Mouse (Mus musculus): ENCODE data around the gene Banf2.

Banf2 gene

DNA sequence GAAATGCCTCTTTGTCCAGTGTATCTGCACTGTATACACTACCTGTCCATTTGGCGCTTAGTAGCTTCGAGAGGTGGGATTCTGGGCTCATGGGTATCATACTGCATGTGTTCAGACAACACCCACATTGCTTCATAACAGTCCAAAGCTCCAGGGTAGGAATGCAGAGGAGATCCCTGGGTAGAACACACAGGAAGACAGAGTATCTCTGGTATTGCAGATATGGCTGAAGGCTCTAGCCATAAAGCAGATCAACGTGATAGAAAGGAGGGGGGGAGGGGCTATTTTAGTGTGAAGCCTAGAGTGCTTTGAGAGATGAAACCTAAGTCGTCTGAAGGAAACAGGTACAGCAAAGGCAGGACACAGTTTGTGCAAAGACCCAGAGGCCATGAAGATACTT, 6.4 kb upstream of the Banf2 start:
- DNase-seq = no peak

DNA sequence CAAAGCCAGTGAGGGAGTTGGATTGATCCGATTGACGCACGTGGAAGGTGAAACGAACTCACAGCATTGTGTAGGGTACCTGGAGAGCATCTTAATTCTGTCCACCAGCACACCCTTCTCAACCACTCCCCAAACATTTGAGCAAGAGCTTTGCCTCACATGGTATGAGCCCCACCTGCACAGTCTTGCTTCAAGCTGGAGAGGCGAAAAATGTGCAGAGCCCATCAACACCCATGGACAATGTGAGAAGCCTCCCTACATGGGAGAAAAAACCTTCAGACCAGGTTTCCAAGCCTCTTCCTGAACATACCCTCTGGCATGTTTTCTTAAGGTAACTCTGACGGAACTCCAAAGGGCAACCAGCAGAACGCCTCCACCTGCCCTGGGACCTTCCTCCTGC, 2.1 kb upstream of the Banf2 start:
- DNase-seq = no peak

DNA sequence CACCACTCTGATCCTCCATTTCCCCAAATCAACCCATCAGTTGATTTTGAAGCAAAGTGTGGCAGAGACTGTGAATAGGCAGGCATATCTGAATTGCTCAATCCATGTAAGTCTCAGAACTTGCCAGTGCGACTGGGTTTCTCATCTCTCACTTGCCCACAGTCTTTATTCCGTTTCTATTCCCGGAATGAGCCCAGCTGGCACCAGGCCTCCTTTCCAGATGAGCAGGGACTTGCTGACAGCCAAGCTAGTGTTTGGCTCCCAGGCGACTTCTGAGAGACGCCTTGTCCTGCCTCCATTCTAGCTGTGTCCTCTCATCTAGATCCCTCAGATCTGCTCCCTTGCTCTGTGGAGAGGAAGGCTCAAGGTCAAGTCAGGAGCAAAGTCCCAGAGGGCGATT, 11.9 kb downstream of the Banf2 start:
- DNase-seq = peak; percentile 28

DNA sequence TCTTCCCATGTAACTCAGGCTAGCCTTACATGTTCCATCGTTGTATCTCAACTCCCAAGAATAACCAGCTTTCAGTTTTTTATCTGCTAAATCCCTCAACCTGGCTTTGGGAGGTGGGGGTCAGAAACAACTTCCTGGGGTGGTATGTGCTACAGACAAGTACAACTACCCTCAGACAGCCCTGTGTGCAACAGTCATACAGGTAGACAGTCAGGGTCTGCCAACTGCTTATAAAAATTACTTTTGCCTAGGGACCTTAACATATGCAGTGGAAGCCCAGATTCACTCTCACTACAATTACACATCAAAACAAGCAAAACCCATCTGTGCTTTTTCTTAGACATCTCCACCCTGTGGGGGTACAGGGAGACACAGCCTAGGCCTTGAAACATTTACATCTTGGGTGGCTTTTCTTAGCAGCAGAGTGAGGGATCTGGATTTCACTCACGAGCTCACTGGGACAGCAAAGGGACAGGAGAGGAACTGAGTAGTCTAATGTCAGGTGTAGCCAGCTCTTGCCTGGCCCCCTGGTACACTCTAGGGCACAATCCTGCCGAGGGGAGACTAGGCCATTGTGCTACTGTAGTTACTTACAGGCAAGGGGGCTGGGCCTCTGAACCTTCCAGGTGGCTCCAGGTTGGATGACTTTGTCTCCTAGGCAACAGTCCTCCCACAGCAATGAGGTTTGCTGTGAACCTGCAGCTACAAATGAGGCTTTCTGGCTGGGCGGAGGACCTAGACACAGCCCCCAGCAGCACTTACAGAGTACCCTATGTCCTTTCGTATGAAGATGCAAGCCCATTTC, 13.1 kb downstream of the Banf2 start:
- no peak for DNase-seq

DNA sequence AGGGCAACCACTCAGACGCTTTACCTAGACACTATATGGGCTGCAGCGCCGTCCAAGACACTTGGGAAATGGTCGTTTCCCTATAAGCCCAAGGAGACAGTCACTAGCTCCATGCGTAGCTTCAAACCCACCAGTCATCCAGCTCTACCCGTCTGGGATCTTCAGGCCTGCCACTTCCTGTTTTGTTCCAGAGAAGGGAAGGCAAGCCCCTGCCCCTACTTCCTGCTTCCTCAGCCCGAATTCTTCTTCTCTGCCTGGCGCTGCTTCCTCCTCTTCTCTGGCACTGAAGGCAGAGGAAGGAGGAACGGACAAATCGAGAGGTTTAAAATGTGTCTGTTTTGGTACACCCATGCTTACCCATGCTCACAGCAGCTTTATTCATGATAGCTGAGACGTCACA, 14.1 kb downstream of the Banf2 start:
- no peak for DNase-seq

DNA sequence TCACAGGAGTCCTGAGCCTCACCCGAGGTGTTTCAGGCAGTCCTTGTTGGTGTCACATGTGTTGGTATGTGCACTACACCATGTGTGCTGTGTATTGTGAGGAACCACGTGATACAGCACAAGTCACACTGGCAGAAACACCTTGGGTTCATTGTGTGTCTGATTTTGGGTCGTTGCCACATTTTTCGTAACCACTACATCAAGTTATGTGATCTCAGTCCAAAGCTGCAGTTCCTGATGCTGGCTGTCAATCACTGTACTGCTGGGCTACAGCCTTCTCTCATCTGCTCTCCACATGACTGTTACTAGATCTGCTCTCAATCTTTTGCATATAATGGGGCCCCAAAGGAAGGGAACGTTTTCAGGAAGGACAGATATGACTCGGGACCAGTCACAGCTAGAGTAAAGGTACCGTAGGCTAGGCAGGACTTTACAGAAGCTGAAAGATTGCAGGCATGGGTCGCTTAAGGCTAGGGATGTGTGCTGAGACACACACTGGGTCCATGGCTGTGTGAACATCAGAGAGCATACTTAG, 17.4 kb downstream of the Banf2 start:
- no peak for DNase-seq

DNA sequence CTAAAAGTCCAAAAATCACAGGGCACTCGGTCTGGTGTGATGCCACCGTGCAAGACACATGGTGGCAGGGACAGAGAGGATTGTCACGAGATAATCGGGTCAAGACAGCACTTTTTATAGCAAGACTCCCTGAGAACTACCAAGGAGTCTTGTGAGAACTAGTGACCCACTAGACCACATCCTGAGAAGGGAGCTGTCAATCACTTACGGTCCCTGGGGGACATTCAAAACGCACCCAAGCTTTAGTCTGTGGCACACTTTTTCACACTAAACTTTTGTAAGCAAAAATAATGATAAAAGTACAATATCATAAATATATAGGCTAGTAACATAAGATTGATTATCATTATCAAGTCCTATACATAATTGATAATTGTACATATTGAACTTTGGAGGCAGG, 18.0 kb downstream of the Banf2 start:
- no peak for DNase-seq

DNA sequence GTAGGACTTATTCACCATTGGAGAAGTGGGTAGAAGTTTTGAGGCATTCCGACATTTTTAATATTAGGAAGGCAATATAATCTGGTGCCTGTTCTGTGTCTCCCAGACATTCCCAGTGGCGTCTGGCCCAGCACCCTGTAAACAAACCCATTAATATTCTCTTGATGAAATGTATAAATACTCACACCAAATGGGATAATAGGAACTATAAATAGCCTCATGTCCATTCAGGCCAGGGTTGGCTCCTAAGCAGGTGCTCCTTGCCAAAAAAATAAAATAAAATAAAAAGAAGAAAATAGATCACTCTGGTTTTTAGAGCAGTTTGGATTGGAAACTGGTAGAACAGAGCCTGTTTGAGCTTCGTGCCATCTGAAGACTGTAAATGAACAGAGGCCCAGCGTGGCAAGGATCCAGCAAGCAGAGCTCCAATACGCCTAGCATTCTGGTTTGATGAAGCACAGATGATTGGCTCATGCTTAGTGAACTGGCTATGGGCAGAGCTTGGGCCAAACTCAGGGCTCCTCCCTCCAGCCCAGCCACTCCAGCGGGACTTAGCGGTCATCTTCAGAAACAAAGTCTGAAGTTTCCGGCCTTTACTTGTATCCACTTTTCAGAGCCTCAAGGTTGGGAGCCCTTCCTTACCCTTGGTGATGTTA, 19.7 kb downstream of the Banf2 start:
- peak; percentile 60 for DNase-seq

DNA sequence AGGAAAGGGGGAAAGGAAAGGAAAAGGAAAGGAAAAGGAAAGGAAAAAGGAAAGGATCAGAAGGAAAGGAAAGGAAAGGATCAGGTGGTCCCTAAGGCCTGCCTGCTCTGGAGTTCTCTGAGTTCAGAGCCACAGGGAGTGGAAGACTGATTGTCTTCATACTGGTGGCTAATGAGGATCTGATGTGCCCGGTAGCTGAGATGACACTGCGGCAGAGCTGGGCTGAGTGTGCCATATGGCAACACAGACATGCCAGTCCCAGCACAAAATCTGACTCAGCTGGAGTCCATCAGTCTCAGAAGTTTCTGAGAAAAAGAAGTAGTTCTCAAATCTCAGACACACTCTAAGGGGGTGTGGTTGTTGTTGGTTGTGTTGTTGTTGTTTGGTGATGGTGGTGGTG, 24.9 kb downstream of the Banf2 start:
- no peak for DNase-seq

DNA sequence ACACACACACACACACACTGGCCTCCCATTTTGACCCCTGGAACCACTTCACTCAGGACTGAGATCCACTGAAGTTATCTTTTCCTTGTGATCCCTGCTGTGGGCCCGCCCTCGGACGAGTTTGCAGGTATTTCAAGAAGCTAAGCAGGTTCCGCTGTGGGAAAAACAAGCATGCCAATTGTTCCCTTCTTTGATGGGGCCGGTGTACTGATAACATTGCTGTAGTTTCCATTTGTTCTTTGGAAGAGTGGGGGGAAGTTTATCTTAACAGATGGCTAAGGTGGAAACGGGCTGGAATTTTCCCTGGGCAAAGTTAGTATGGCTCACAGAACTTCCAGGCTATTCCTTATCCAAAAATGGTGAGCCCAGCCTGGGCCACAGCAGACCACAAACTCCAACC, 28.8 kb downstream of the Banf2 start:
- DNase-seq = no peak

DNA sequence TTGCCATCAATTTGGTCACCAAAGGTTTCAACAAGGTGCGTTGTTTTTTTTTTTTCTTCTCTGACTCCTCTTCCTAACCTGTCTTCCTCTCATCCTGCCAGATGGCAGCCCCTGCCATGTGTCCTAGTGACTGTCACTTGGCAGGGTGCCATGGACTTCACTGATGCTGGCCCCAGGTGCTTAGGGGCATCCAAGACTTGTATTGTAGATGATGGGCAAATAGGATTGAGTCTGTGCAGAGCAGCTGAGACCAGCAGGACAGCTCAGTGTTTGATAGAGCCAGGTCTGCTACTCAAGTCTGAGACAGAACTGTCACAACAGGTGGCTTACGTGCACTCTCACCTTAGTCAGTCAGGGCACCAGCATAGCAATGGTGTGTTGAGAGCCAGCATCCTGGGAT, 32.6 kb downstream of the Banf2 start:
- DNase-seq = peak; percentile 34

DNA sequence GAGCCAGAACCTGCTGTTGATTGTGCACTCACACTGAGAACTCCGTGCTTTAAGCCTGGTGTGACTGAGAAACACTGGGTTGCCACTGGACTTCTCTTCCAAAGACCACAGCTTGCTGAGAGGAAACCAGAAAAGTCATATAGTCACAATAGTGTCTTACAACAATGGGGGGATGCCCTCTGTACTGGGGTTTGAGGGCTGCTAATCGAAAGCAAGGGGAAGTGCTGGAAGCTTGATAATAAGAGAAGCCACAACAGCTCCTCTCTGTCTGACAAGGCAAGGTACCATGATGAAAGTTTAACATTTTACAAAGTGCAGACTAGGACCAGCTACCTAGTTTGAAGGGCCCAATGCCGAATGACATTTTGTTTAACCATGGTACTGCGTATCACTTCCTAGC, 36.8 kb downstream of the Banf2 start:
- DNase-seq = no peak

DNA sequence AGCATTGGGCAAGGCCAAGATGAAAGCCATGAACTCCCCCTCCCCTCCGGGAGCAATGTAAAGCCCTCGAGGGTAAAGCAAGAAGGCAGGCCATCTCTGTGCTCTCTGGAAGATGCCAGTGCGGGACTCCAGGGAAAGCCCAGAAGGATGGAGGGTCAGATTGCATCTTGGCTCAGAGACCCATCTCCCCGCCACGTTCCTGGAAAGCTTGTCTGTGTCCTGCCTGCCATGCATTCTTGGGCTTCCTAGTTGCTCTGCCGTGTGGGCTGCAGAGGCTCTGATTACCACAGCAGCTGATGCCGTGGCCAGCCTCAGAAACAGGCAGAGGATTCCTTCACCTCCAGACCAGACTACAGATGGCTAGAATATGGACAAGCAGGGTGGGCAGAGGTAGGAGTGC, 37.6 kb downstream of the Banf2 start:
- DNase-seq = no peak

DNA sequence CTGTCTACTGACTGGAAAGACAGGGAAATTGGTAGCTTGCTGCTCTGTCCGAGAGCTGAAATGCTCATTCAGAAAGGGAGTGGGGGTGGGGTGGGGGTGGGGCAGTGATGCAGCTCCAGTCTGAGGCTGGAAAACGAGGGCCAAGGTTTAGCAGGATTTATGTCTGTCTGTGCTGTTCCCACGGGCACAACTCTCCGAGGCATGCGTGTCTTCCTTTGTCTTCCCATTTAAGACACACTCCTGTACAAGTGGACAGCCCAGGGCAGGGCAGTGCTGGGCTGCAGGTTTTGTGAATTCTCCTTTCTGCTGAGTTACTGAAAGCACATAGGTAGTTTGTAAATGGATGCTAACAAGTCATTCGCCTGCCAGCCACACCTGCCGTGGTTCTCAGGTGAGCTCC, 39.8 kb downstream of the Banf2 start:
- no peak for DNase-seq

DNA sequence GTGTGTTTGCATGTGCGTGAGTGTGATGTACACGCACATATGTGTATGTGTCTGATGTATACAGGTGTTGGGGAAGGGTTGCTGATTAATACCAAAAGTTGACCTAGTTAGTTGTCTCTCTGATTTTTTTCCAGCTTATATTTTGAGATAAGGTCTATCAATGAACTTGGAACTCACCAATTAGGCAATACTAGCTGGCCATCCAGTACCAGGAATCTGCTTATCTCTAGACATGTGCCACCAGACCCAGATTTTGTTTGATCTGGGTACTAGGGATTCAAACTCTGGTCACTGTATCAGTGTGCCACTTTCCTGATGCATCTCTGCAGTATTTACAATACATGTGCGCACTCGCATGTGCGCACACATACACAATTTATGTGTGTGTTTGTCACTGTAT, 41.2 kb downstream of the Banf2 start:
- no peak for DNase-seq

DNA sequence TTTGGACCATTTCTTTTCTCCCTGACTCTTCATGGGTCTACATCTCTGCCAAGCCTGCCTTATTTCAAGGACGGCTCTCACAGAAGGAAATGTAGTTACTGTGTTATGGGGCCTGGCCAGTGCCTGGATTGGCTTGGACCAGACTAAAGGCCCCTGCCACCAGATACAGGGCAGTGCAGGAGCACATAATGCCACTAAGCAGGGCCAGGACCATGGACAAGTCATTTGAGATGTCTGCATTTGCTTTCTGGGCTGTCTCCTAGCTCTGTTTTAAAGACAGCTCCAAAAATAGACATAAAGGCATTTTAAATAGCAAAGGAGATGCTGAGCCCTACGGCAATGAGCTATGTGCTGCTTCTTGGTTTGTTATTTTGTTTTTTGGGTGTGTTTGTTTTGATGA, 43.8 kb downstream of the Banf2 start:
- no peak for DNase-seq

DNA sequence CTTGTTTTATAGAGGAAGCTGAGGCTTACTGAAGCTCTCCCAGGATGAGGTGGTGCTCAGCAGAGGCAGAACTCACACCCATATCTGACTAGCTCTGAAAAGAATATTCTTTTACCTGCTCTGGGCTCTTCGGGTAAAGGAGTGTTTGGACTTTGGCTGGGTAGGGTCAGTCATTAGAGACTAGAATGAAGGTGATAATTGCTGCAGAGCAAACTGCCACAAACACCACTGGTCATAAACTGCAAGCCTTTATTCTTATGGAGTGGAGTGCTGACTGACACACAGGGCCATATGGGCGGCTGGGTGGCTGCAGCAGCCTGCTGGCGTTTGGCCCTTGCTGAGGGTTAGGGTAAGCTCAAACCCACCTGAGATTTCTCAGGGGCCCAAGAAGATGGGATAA, 46.0 kb downstream of the Banf2 start:
- DNase-seq = no peak

DNA sequence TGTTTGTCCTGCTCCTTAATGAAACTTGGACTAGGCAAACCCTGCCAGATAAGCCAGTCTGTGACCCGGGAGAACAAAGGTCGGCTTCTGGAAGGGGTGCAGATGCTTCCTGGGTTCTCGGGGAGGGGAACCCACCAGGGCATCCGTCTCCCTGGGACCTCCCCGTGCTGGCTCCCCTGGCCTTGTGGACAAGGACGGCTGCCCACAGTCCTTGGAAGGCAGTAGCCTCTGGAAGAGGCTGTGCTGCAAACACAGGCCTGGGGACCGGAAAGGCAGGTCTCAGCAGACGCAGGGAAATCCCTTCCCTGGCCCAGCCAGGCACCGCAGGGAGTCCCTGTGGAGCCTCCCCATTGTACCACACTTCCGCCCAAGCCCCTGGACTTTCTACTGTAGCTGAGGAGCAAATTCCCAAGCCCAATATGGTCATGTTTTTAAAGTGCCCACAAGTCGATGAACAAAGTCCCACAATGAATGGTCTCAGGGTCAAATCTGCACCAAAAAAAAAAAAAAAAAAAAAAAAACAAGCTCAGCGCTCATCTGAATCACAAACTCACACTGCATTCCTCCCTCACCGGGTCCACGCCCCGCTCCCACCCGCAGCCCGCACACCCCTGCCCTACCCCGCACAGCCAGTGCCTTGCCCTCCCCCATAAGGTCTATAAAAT, 53.5 kb downstream of the Banf2 start:
- DNase-seq = no peak

DNA sequence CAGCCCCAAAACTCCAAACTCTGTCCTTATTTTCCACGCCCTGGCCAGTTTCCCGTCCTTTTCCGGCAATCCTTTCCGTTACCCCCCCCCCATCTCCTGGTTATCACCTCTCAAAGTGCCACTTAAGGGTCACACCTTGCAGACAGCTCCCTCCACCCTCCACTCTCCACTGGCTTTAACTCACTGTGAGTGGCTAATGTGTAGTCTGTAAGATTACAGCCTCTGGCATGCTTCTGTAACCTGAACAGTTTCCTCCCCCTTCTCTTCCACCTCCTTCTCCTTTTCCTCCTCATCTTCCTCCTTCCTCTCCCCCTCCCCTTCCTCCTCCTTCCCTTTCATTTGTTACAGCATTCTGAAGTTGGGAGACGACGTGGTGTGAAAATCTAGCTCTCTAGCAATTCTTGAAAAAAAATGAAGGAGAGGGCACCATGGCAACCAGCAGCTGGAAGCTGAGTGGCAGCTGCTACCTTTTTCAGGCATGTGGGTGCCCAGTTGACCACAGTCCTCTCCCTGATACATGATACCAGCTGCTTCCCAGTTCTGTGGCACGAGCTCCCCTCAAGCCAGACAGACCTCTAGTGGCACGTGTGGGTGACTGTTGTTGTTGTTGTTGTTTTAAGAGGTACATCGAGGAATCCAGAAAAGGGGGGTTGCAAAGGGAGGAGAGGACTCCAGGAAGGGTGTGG, 55.2 kb downstream of the Banf2 start:
- no peak for DNase-seq

DNA sequence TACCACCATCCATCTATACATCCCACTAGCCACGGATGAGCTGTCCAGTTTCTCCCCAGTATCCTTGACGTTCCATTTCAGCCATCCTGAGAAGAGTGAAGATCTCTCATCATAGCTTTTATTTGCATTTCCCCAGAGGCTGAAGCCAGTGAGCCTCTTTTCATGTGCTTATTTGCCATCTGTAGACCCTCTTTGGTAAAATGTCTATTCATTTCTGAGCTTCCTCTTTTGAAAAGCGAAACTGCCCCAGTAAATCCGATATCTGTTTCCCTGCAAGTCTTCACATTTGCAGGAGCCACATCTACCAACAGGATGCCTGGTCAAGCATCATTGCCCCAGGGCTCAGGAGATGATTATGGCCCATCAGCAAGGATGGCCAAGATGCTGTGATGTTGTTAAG, 59.9 kb downstream of the Banf2 start:
- no peak for DNase-seq

DNA sequence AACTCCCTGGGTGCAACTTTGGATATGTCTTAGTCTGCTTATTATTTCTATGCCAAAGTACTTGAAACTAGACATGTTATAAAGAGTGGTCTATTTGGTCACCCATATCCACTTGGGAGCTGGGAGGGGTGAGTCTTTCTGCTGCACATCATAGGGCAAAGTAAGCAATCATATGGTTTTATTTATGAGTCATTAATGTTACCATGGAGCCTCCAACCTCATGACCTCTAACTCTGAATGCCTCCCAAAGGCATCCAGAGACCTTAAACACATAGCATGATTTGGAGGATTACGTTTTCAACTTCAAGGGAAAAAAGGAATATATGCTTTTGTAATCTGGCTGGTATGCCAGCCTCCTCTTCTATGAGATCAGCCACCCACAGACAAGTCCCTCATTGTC, 61.9 kb downstream of the Banf2 start:
- DNase-seq = no peak

DNA sequence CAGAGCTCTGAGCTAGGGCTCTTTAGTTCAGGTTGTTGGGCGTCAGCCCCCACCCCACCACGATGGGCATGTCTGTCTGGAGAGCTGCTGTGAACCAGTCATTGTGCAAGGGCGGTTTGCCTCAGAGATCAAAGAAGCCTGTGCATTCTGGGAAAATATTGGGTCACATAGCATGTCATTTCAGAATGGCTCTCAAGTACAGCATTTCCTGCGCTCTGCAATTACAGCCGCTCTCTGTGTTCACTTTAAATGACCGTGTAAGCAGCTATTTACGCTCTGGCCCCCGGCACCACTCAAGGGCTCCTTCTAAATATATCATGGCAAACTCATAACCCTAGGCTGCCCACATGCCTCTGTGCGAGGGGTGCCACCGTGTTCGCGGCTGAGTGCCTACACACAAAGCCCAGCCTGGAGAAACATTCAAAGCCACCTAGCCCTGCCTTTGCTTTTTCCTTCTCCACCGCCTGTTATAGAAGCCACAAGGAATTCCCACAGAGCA, 68.7 kb downstream of the Banf2 start:
- no peak for DNase-seq

DNA sequence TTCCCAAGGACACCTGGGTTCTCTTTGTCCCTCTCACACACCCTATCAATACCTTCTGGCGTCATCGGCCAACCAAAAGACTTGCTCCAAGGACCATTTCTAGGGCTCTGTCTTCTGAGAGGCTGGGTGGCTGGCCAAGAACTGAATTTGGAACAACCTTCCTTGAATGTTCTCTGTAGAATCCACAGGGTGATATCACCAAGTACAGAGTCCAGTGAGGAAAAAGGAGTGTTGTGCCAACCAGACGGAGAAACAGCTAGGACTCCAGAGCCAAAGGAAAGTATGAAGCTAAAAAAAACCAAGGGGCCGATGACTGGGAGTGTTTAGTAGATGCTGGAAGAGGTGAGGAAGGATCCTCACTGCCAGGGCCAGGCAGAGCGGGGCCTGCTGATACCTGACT, 74.5 kb downstream of the Banf2 start:
- DNase-seq = no peak
